Mouse (Mus musculus): Measurements from ENCODE around the gene Plxna4. TPM values are rescaled to one million over a fixed set of nuclear protein-coding genes. Genes with fewer than 3 reads are reported as not detected.

The Plxna4 gene
- polyA plus RNA-seq, 1 experiment = not detected

DNA sequence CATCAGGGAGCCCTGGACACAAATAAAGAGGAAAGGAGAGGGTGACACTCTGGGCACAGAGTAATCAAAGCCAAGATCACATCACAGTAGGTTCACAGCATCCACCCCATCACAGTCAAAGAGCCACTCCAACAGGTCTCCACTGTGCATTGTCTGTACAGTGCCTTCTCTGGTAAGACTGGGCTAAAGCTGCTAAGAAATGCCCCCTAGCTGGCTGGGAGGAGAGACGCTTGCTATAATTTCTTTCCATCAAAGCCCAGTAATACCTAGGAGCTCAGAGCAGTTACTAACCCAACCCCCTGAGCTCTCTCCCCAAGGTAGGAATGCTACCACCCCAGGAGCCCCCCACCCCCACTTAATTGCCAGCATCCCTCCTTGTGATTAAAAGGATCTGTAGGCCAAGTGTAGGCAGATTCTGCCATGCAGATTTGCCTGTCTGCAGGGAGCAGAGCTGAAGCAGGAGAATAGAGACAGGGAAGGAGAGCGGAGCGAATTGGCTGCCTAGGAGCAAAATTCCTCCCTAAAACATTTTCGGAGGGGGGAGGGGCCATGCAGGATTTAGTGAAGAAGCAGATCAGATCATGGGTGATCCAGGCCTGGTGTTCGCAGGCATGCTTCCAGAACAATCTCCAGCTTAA is 3.6 kb downstream of the Plxna4 start:
- no peak for TF ChIP-seq GATA1 (IDR thresholded peaks at IDR 0.05; ENCODE audit: low read length)

GRCm38 (mm10) chr6:32583582-32583981 is 4.4 kb downstream of the Plxna4 start:
- TF ChIP-seq GATA1 (IDR thresholded peaks at IDR 0.05; ENCODE audit: low read length) = no peak

DNA sequence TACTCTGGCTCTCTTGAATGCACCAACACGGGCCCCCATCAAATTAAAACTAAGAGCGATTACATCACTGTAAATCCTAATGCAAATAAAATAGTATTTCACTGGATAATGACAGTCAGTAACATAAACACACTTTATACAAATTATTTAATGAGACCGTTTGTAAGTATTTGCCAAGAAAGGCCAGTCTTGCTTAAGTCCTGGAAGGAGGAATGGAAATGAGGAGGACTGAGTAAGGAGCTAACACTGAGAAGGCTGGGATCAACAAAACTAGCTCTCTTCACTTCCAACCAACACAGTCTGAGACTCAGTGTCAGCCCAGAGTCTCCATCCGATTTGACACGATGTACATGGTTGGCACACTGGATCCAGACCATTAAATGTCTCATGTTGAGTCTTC is 16.5 kb downstream of the Plxna4 start:
- TF ChIP-seq GATA1 (IDR thresholded peaks at IDR 0.05; ENCODE audit: low read length) = no peak

DNA sequence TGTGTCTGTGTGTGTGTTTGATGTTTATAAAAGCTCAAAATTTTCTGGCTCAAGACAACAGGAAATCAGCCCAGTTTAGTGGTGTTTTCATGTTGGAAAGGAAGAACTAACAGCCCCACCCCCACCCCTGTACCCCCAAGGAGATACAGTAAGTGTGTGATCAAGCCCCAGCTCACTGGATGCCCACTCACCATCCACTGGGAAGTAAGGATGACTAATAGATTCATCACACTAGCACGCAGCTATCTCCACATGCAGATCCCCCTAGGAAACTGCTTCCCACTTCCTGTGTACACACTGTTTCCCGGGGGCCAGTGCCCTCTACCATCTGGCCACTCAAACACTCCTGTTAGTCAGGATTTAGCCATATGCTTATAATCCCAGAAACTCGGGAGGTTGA is 17.5 kb downstream of the Plxna4 start:
- TF ChIP-seq GATA1 (IDR thresholded peaks at IDR 0.05; ENCODE audit: low read length) = no peak

DNA sequence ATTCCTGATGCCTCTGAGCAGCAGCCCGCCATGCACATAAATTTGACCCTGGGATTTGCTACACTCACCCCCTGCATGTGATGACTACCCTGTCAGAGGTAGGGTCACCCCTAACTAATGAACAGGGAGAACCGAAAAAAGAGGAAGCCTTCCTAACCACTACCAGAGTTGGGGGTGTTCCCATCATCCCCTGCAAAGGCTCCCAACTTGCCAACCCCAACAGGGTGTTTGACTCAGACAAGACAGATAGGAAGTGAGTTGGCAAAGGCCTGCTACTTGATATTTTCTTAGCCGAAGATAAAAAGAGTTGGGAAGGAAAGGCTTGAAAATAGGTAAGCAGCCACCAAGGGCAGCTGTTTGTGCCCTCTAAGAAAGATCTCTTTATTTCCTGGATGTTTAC is 18.1 kb downstream of the Plxna4 start:
- no peak for TF ChIP-seq GATA1 (IDR thresholded peaks at IDR 0.05; ENCODE audit: low read length)

DNA sequence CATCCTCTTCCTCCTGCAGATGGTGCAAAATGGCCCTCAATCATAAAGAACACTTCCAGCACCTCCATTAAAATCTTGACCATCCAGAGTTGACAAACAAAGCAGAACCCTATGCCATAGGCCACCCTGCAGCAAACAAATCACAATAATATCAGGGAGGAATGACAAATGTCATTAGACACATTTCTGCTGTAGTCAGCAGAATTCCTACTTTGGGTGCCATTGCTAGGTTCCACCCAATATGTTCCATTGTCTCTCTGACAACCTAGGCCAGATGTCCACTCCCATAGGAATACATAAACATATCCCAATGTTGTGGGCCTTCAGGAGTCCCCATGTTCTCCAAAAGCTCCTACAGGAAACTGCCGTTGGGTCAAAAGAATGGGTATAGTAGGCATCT is 41.1 kb downstream of the Plxna4 start:
- no peak for TF ChIP-seq GATA1 (IDR thresholded peaks at IDR 0.05; ENCODE audit: low read length)

DNA sequence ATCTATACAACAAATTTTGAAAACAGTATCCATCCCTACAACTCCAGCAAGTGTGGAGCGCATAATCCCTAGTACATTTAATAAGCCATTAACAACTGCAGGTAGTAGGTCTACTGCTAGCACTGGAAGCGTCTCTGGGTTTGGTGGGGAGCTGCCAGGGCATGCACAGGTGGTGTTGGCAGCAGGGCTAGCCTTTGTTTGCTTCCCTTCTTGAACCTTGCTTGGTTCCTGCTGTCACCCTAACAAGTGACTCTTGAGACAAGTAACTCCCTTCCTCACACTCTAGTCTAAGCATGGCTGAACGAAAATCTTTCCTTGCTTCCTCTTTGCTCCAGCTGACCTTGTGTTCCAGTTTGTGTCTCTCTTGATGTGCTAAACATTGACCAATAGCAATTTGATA is 44.0 kb downstream of the Plxna4 start:
- TF ChIP-seq GATA1 (IDR thresholded peaks at IDR 0.05; ENCODE audit: low read length) = no peak

DNA sequence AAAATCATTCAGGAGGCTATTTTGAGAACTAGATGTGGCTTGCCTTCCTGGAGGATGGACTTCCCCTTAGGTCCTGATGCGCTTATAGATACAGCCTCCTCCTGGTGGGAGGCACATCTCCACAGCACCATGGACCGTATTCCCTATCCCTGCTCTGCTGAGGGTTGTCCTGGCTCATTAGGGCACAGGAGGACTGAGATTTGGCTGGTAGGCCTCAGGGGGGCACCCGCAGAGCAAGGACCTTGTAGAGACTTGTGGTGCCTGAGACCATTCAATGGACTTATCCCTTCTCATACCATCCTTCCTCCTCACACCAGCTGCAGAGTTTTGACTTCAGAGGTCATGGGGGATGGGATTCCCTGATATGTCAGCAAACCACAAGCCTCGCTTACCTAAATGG is 47.8 kb downstream of the Plxna4 start:
- no peak for TF ChIP-seq GATA1 (IDR thresholded peaks at IDR 0.05; ENCODE audit: low read length)

- TF ChIP-seq GATA1 (IDR thresholded peaks at IDR 0.05; ENCODE audit: low read length) = peak; percentile 36
Measured at GRCm38 (mm10) chr6:32533962-32534740, 53.8 kb downstream of the Plxna4 start.

GRCm38 (mm10) chr6:32528081-32528570 is 59.9 kb downstream of the Plxna4 start:
- no peak for TF ChIP-seq GATA1 (IDR thresholded peaks at IDR 0.05; ENCODE audit: low read length)

- TF ChIP-seq GATA1 (IDR thresholded peaks at IDR 0.05; ENCODE audit: low read length) = no peak
Measured at GRCm38 (mm10) chr6:32527518-32527917, 60.5 kb downstream of the Plxna4 start.

- no peak for TF ChIP-seq GATA1 (IDR thresholded peaks at IDR 0.05; ENCODE audit: low read length)
Measured at GRCm38 (mm10) chr6:32526762-32527161, 61.2 kb downstream of the Plxna4 start.

DNA sequence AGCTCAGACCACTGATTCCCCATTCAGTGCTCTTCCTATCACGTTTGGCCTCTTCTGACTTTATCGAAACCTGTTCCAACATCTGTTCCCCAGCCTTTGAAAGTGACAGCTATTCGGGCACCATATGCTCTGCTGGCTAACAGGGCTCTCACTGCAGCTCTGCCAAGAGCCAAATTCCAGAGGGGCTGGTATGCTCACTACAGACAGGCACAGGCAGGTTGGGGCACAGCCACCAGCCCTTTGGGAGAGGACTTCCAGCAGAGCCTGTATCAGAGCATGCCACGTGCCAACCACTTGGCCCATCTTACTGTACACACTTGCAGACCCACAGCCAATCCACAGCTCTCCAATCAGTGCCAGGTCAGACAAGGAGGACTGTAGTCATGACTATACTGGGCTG is 67.9 kb downstream of the Plxna4 start:
- no peak for TF ChIP-seq GATA1 (IDR thresholded peaks at IDR 0.05; ENCODE audit: low read length)

DNA sequence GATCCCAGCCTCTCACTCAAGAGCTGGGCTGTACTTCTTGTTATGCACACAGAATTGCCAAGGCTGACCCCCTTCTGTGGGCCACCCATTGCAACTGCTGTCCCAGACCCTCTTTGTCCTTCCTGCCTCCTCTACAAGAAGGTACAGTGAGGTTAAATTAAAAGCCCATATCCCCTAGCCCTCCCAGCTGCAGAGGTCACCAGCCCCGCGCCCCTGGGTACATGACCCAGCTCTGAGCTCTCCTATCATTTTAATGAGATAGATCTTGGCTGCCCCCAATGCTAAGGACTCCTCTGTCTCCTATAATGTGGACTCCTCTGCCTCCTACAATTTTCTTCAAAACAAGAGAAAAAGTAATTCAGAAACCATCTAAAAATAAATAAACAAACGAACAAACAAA is 69.4 kb downstream of the Plxna4 start:
- no peak for TF ChIP-seq GATA1 (IDR thresholded peaks at IDR 0.05; ENCODE audit: low read length)

GRCm38 (mm10) chr6:32514096-32514495 is 73.9 kb downstream of the Plxna4 start:
- TF ChIP-seq GATA1 (IDR thresholded peaks at IDR 0.05; ENCODE audit: low read length) = no peak

- TF ChIP-seq GATA1 (IDR thresholded peaks at IDR 0.05; ENCODE audit: low read length) = no peak
Measured at GRCm38 (mm10) chr6:32512010-32512409, 76.0 kb downstream of the Plxna4 start.

DNA sequence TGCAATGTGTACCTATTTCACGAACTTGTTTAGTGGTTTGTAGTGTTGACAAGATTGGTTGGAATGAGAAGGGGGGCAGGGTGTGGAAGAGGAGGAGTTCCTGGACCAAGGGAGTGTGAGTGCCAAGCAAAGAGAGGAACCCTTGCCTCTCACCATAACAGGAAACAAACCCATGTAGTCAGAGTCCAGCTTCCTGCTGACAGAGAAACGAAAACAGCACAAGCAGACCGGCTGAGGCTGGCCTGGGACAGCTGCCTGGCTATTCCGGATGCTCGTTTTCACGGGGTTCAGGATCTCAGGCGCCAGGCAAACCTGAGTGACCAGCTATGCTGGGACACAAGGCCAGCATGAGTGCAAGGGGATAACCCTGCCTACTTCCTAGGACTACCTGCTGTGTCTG is 77.1 kb downstream of the Plxna4 start:
- no peak for TF ChIP-seq GATA1 (IDR thresholded peaks at IDR 0.05; ENCODE audit: low read length)

All from G1E-ER4 (cell line).